Mouse (Mus musculus): ENCODE data around the gene Slu7.

Gene Slu7

DNA sequence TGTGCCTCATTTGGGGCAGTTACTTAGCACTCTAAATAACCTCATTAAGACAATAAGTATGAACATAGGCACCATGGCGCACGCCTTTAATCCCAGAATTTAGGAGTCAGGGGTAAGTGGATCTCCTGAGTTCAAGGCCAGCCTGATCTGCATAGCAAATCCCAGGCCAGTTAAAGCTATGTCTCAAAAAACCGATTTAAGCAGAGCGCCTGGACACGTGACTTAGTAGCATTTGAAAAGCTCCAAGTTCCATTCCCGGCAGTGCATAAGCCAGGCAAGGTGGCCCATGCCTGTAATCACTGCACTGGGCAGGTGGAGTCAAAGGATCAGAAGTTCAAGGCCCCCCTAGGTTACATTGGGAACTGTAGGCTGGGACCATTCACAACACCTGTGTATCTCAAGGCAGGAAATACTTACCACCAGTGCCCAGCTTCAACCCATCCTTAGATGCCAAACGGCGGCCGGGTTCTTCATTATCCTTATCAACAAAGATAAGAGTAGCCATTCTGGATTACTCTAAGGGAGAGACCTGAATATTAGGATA is 8.3 kb upstream of the Slu7 start:
- DNase-seq = no peak

DNA sequence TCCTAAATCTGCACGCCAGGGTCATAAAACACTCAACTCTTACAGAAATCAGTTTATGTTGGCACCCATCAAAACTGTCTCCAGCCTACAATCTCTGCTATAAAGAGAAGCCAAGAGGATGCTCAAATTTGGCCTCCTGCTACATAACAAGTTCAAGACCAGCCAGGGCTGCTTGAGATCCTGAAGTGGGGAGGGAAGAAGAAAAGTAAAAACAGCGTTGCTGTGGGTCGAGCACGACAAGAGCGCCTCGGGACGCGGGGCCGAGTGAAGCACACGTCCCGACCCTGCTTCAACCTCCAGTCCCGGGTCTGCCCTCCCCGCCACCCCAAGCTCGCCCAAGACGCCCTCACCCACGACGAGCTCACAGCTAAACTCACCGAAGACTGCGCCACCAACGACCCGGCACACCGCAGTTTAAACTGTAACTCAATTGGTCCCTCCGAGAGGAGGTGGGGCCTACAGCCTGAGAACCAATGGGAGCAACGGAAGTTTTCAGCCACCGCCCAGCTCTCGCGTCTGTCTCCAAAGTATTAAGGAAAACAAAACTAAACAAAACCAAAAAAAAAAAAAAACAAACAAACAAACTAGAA is 7.6 kb upstream of the Slu7 start, which contains the start of gene Pttg1:
TSS of gene Pttg1 (minus strand) at position 428 of the 590 bp plus-strand sequence.
- peak; percentile 90 to 91 for DNase-seq

DNA sequence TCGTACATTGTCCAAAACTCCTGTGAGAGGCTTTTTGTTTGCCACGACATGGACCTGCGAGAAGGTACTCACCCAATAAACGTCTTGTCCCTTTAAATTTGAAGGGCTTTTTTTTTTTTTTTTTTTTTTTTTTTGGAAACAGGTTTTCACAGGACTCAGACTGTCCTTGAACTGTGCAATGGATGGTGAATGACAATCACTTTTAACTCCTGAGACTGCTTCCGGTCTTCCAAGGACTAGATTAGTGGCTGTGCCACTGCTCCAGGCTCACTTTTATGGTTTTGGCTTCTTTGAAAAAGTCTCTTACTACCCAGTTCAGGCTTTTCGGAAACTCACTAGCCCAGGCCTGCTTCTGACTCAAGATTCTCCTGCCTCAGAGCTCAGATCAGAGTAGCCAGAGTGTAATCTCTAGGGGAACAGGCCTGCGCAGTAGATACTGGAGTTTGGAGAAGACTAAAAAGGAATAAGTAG is 7.1 kb upstream of the Slu7 start:
- DNase-seq = peak in 1 of 2 experiments; percentile 7

DNA sequence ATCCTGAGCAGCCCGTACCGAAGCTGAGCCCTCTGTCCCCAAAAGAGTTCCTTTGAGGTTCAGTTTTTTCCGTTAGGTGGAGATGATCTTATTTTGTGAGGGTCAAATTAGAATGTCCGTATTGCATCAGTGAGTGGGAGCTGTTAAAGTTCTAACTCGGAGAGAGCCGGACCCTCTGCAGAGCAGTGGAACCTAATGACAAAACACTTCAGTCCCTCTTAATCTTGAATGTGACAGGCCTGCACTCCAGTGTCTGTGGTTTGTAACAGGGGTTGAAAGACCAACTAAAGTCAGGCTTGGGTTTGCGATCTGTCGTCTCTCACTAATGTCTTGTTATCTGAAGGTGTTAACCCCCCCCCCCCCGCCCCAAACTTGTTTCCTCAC is 472 bp downstream of the Slu7 start:
- DNase-seq = no peak

DNA sequence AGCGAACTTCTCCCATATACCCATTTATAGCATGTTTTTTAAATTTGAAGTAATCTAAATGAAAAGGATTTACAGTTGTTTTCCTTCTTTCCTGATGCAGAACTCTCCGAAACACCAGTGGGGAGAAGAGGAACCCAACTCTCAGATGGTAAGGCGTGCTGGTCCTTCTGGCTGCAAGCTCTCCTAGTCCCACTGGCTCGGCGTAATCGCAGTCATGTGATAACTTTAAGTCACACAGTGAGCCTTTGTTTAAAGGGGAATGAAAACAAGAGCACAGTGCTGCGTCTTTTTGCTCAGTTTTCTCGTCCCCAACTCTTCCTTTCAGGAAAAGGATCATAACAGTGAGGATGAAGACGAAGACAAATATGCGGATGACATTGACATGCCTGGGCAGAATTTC is 7.6 kb downstream of the Slu7 start:
- no peak for DNase-seq

DNA sequence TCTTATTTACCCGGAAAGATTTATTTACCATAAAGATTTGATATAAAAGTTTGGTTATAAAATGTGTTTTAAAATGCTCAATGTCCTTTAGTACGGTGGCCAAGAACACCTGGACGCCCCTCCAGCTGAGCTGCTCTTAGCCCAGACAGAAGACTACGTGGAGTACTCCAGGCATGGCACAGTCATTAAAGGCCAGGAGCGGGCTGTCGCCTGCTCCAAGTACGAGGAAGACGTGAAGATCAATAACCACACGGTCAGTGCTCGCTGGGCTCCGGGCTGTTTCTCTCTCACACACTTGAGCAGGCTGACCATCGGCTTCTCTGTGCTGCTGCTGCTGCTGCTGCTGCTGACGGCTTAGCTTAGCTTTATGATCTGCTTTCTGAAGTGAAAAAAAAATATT is 9.6 kb downstream of the Slu7 start:
- no peak for DNase-seq

DNA sequence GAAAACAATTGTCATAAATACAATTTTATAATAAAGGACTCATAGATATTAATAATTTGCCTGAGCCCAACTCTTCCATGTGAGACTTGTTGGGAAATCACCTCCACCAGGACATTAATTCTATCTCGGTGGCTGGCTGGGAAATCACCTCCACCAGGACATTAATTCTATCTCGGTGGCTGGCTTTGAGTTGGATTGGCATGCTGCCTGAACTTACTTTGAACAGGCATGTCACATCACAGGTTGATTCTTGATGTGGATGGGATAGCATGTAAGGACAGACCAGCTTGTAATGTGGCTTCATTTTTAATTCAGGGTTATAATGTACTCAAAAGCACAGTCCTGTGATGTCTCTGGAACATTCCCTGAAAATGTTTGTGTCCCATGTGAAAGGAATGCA is 16.4 kb downstream of the Slu7 start:
- DNase-seq = no peak

DNA sequence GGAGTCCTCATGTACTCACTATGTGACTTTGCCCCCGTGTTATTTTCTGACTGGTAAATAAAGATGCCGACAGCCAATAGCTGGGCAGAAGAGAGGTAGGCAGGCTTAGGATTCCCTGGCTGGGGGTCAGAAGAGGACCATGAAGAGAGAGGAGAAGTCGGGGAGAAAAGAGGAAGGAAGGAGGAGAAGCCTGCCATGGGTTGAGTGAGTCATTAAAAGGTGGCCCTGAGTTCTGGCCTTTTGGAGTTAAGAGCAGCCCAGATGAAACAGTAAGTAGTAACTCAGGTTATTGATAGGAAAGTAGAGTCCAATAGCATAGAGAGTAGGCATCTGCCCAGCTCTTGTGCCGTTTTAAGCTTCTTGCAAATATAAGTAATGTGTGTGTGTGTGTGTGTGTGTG is 17.8 kb downstream of the Slu7 start:
- no peak for DNase-seq

DNA sequence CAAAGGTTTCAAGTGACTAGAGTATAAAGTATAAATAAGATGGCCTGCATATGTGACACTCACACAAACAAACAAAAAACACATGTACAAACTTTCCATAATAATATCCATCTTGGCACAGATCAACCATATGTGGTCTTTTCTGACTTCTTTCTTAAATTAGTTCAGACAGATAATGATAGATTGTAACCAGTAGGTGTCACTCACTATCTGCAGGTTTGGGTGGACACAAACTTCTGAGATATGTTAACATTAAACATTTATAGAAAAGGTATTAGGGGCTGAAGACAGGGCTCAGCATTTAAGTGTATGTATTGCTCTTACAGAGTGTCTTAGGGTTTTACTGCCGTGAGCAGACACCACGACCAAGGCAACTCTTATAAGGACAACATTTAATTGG is 18.7 kb downstream of the Slu7 start:
- no peak for DNase-seq

DNA sequence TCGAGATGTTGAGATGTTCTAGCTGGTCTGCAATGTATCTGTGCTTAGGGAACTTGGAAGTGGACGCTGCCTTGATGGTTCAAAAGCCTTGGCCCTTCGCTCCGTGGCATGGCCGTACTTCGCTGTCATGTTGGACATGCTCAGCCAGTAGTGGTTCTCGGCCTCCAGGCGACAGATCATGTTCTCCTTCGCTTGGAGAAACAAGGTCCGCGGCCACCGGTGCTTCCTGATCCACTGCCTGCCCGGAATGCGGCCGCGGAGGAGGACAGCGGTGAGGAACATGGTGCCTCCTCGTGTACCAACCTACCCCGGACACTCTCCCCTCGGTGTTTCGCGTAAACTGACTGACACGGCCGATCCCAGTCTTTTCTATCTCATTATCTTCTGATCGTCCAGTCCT is 29.7 kb downstream of the Slu7 start:
- no peak for DNase-seq

DNA sequence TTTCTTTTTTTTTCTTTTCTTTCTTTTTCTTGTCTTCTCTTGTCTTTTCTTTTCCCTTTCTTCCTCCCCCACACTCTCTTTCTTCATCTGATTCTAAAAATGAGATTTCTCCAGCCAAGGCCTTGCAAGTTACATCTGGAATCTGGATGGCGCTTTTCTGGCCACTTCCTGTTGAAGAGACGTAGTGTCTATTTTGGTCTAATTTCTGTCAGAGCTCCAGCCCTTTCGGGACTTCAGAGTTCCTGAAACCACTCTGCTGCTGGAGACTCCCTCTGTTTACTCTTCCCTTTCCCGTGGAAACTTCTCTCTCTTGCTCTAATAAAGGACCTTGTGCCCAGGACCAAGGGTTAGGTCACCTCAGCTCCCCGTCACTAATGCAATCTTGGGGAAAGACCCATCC is 36.6 kb downstream of the Slu7 start:
- peak; percentile 13 to 40 for DNase-seq

DNA sequence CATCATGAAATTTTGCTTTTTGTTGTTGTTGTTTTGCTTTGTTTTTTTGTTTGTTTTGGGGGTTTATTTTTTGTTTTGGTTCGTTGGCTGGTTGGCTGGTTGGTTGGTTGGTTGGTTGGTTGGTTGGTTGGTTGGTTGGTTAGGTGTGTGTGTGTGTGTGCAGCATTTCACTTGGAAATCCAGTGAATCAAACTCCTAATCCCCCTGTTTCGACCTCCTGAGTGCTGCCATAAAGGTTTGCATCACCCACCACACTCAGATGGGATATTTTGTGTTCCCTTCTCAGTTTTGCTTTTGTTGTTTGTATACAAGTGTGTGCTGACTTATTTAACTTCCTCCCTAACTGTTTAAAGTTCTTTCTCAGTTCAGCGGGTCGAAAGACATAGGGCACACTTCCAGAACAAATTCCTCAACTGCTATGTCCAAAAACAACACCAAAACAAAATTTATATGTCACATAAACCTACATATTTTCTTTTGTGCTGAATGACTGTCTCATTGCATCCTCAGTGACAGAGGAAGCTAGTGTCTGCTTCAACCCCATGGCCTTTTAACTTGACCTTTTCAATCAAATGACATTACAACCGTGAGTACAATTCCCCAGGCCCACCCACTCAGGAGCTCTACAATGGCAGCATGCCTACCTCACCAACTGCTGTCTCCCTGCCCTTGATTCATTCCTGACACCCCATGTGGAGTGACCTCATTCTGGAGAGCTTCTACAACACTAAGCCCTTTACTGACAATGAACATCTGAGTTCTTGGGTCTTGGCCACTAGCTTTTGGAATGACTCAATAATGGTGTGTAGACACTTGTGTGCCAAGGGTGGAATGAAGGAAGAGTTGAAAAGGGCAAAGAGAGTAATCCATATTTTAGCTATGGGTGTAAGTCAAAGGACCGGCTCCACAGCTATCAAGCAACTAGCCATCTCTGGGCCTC is 37.6 kb downstream of the Slu7 start:
- peak in 1 of 2 experiments; percentile 30 for DNase-seq

DNA sequence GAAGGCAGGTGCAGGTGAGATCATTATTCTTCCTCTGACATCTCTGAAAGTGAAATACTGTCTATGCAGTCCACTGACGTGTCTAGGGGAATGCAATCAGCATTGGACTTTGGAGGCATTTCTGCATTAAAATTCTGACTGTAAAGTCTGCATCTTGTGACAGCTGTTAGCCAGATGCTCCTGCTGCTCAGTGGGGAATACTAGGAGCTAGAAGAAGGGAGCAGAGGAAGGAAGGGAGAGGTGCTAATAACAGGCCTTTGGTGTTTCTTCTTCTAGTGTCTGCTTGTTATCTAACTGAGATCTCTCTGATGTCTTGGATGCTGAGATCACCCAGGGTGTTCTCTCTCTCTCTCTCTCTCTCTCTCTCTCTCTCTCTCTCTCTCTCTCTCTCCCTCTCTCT is 39.6 kb downstream of the Slu7 start:
- no peak for DNase-seq

DNA sequence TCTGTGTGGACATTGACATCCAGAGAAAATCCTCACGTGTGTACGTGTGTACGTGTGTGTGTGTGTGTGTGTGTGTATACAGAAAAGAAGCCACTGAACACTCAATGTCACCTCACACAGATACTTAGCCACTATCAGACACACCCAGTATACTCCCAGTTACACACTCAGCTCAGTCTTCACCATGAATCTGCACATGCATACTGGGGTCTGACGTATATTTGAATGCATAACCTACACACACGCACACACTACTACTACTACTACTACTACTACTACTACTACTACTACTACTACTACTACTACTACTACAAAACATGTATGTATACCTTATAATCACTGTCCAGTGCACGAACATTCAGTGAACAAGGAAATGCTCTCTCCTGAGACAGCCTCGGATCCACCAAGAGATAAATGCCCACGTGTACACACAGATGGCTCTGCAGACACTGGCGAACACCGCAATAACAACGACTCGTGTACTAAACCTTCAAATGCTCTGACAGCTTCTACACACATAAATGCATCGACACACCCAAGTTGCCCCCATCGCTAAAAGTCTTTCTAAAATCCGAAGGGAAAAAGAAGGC is 40.2 kb downstream of the Slu7 start:
- no peak for DNase-seq

DNA sequence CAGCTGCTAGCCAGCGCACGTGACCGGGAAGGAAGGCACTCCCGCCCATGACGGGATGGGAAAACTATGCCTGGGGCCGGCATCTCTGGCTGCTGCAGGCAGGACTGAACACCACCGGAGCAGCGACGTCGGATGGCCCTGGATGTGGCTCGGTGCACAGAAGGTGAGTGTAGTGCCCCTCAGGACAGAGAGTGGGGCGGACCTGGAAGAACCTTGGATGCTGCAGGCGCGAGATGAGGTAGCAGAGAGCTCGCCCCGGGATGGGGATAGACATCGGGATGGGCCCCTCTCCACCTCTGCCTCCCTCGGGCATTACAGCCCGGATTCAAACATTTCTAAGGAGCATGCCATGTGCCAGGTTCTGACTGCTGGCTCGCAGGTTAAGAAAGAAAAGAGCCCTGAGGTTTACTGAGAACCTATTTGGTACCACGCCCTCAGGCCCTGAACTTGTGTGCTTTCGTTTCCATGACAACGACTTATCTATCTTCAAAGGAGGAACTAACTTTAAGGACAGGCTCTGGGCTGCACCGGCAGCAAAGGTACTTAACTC is 40.8 kb downstream of the Slu7 start, which contains the start of gene C1qtnf2:
TSS of gene C1qtnf2 (plus strand) at position 52 of the 550 bp plus-strand sequence.
- DNase-seq = peak; percentile 42 to 46

DNA sequence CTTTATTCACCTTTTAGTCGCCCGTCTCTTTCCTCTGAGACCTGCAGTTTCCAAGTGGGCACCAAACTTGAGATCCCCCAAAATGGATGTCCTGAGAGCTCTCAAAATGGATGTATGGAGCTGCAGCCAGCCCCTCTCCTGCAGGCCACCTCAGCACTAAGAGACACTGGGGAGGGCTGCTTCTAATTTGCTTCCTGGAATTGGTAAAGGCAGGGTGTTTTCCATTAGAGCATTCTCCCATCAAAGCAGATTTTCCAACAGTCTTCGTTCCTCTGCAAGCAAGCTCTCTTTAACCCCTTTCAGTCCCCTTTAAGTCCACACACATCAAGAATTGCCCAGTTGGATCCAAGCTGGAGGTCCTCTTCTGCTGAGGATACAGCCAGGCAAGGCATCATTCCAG is 45.8 kb downstream of the Slu7 start:
- DNase-seq = no peak

DNA sequence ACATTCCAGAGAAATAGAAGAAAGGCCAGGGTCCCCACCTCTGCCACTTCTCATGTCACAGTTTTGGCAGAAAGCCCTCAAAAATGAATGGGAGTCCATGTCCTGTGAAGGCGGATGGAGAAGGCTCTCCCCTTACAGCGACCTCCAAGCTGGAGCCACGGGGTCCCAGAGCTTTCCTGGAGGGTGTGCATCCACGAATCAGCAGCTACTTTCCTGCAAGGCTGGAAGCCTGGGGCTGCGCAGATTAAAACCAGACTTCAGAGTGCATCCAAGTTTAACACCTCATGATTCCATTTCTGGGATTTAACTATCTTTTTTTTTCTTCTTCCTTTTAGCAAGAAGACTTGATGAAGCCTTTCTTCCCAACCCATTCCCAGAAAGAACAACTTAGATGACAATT is 47.0 kb downstream of the Slu7 start:
- DNase-seq = no peak

DNA sequence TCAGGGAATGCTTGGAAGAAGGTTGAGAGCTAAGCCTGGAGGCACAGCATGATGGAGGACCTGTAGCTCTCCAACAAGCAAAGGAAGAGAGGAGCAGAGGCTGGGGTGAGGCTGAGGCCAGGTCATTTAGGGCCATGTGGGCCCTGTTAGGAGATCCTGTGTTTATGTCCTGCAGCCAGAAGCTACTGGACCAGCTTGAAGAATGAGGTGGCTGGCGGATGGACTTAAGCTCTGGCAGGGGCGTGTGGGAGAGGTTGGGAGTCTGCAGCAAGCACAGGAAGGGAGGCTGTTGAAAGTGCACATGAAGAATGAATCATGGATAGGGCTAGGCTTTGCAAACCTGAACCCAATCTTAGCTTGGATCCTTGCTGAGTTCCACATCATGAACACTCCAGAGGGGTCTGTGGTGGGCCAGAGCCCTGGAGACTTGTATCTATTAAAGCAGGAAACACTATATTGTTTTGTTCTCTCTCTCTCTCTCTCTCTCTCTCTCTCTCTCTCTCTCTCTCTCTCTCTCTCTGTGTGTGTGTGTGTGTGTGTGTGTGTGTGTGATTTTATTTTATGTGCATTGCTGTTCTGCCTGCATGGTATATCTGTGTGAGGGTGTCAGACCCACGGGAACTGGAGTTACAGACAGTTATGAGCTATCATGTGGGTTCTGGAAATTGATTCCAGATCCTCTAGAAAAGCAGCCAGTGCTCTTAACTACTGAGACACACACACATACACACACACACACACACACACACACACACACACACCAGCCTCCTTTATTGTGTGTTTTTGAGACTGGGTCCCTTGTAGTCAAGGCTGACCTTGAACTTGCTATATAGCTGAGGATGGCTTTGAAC is 48.4 kb downstream of the Slu7 start:
- DNase-seq = peak; percentile 56

DNA sequence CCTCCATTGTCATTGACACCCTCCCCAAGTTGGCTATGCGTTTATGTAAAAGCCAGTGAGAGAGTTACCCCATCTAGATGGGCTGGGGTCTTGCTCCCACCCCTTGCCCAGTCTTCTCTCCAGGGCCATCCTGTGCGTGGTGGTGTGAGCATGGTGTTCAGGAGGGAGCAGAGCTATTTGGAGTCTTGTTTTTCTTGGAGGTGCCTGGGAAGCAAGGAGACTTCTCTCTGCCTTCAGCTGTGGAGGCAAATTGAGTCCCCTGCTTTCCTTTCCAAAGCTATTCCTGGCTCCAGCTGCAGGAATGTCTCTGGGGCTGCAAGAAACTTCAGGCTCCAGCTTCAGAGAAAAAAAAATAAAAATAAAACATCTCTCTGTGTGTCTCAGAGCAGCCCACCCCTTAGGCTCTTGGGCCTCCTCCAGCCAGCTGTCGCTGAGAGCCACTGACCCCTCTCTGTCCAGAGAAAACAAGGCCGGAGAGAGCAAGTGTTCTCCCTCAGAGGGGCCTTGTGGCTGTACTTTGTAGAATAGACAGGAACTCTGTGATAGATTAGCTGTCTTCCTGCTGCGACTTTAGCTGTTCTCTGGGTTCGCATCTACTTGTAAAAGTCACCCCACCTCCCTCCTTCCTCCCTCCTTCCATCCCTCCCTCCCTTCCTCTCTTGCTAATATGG is 49.7 kb downstream of the Slu7 start:
- DNase-seq = no peak

DNA sequence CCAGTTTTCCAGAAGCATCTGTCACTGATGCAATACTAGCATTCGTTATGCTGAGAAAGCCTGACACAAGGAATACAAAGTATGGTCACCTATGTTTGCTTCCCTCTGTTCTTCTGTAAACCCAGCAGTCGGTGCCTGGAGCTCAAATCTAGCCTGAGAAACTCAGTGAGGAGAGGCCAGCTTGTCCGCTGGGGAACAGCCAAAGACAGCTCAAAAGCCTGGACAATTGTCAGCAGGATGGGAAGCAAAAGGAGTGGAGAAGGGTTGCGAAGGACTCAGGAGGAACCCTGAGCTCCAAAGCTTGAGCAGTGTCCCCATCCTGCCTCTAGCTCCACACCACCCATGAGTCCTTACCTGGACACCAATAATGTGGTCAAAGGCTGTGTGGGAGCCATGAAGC is 50.5 kb downstream of the Slu7 start:
- DNase-seq = no peak

DNA sequence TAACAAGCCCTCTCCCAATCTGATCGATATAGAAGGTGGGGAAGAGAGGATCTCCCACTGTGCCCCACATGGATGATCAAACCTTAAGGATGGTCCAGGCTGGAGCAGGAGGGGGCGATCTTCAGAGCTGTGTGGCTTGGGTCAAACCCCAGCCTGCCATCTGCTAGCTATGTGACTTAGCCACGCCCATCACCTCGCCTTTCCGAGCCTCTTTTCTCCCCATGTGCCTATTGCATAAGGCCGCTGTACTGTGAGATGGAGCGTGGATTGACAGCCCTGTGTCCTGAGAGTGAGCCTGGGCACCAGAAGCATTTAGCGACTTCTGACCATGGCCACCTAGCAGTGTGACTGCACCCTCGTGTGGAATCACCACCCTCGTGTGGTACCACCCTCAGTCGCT is 51.1 kb downstream of the Slu7 start:
- no peak for DNase-seq

DNA sequence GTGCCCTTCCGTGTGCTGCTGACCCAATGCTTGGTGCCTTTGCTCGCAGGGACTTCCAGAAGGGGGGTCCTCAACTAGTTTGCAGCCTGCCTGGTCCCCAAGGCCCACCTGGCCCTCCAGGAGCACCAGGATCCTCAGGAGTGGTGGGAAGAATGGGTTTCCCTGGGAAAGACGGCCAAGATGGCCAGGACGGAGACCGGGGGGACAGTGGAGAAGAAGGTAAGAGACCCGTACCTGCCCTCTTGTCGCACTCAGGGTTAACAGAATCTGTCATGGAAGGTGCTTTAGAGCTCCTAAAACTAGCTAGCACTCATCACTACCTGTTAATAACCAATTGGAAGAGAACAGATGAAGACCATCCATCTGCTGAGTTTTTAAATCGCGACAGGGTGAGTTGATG is 52.3 kb downstream of the Slu7 start:
- no peak for DNase-seq

Data from lung, adult 18-20 months (tissue).